Mouse (Mus musculus): ENCODE data around the gene Arv1. TPM values are rescaled to one million over a fixed set of nuclear protein-coding genes. Genes with fewer than 3 reads are reported as not detected.

The Arv1 gene
- 8.8 and 13.9 TPM in 2 replicates for polyA plus RNA-seq (2012; rRNA removed)

GRCm38 (mm10) chr8:124721862-124722515 is at the start of gene Arv1, which contains the start of gene Ttc13:
Gene Arv1, plus strand, starts transcription at chr8:124722139.
Gene Ttc13, minus strand, starts transcription at chr8:124721983.
- peaks cover 16% of the 10 kb centered on the region for H3K4me1 ChIP-seq (ENCODE audit: control insufficient read depth, insufficient read depth, low read length)
- DNase-seq: peak; percentile 98
- peak within 1 kb of the TSS; percentile 52; the same call in 1 of the 2 replicates for H3K27ac ChIP-seq (ENCODE audit: insufficient read depth, low read depth, low read length)
- no peaks in the 10 kb centered on the region for H3K36me3 ChIP-seq (ENCODE audit: control insufficient read depth, insufficient read depth, low read length)
- no peaks in the 10 kb centered on the region for H3K27me3 ChIP-seq (replicated peaks; ENCODE audit: control insufficient read depth, insufficient read depth, low read length)
- no peak for TF ChIP-seq CTCF (conservative IDR thresholded peaks at IDR 0.05; ENCODE audit: insufficient read depth, insufficient read length, low read depth, low read length)
- TF ChIP-seq POLR2A (IDR thresholded peaks at IDR 0.05; ENCODE audit: low read depth, low read length): no peak
- H3K4me3 ChIP-seq (ENCODE audit: insufficient read depth, low read depth, low read length): peak within 1 kb of the TSS; percentile 77
- under 1% methylated on average over 59 of the region's 59 CpGs for WGBS

GRCm38 (mm10) chr8:124672345-124672744 is 49.6 kb upstream of the Arv1 start:
- WGBS: 87% methylated on average over 2 of the region's 2 CpGs
- Histone ChIP-seq H3K4me3 (ENCODE audit: insufficient read depth, low read depth, low read length) (no peak overlapping the region), H3K27me3 (replicated peaks; ENCODE audit: control insufficient read depth, insufficient read depth, low read length) (no peaks in the 10 kb centered on the region), H3K4me1 (ENCODE audit: control insufficient read depth, insufficient read depth, low read length) (no peaks in the 10 kb centered on the region), H3K36me3 (ENCODE audit: control insufficient read depth, insufficient read depth, low read length) (no peaks in the 10 kb centered on the region), H3K27ac (ENCODE audit: insufficient read depth, low read depth, low read length) (no peak overlapping the region)
- no peak for DNase-seq
- TF ChIP-seq CTCF (conservative IDR thresholded peaks at IDR 0.05; ENCODE audit: insufficient read depth, insufficient read length, low read depth, low read length) (no peak), POLR2A (IDR thresholded peaks at IDR 0.05; ENCODE audit: low read depth, low read length) (no peak)

GRCm38 (mm10) chr8:124676661-124677060 is 45.3 kb upstream of the Arv1 start:
- Histone ChIP-seq H3K4me1 (ENCODE audit: control insufficient read depth, insufficient read depth, low read length) (no peaks in the 10 kb centered on the region), H3K36me3 (ENCODE audit: control insufficient read depth, insufficient read depth, low read length) (no peaks in the 10 kb centered on the region), H3K27me3 (replicated peaks; ENCODE audit: control insufficient read depth, insufficient read depth, low read length) (no peaks in the 10 kb centered on the region), H3K4me3 (ENCODE audit: insufficient read depth, low read depth, low read length) (no peak overlapping the region), H3K27ac (ENCODE audit: insufficient read depth, low read depth, low read length) (no peak overlapping the region)
- DNase-seq: no peak
- WGBS: 99% methylated on average over 4 of the region's 4 CpGs
- TF ChIP-seq CTCF (conservative IDR thresholded peaks at IDR 0.05; ENCODE audit: insufficient read depth, insufficient read length, low read depth, low read length) (no peak), POLR2A (IDR thresholded peaks at IDR 0.05; ENCODE audit: low read depth, low read length) (no peak)

- no peak overlapping the region for H3K27ac ChIP-seq (ENCODE audit: insufficient read depth, low read depth, low read length)
- no peak for TF ChIP-seq CTCF (conservative IDR thresholded peaks at IDR 0.05; ENCODE audit: insufficient read depth, insufficient read length, low read depth, low read length)
- no peak for TF ChIP-seq POLR2A (IDR thresholded peaks at IDR 0.05; ENCODE audit: low read depth, low read length)
- no peak for DNase-seq
- WGBS: 94% methylated on average over 7 of the region's 7 CpGs
- no peaks in the 10 kb centered on the region for H3K36me3 ChIP-seq (ENCODE audit: control insufficient read depth, insufficient read depth, low read length)
- H3K4me3 ChIP-seq (ENCODE audit: insufficient read depth, low read depth, low read length): no peak overlapping the region
- no peaks in the 10 kb centered on the region for H3K27me3 ChIP-seq (replicated peaks; ENCODE audit: control insufficient read depth, insufficient read depth, low read length)
- H3K4me1 ChIP-seq (ENCODE audit: control insufficient read depth, insufficient read depth, low read length): no peaks in the 10 kb centered on the region
Observed at GRCm38 (mm10) chr8:124677078-124677477, 44.9 kb upstream of the Arv1 start.

DNA sequence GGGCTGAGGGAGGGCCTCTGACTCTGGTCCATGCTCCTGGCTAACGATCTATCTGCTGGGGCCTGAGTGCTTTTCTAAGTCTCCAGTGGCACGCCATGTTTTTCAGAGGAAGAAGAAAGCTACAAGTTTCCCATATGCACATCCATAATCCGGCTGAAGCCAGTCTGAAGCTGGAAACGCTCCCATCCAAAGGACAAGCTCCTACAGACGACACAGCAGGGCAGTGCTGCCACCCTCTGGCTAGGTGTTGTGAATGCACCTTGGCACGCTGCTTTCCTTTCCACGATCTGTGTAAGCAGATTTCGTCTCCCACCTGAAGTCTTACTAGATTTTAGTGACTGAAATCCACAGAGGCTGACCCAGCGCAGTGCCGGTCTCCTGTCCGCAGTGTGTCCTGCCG is 44.5 kb upstream of the Arv1 start:
- no peak overlapping the region for H3K4me3 ChIP-seq (ENCODE audit: insufficient read depth, low read depth, low read length)
- no peaks in the 10 kb centered on the region for H3K27me3 ChIP-seq (replicated peaks; ENCODE audit: control insufficient read depth, insufficient read depth, low read length)
- no peaks in the 10 kb centered on the region for H3K36me3 ChIP-seq (ENCODE audit: control insufficient read depth, insufficient read depth, low read length)
- WGBS: 39% methylated on average over 12 of the region's 12 CpGs
- no peak for TF ChIP-seq POLR2A (IDR thresholded peaks at IDR 0.05; ENCODE audit: low read depth, low read length)
- TF ChIP-seq CTCF (conservative IDR thresholded peaks at IDR 0.05; ENCODE audit: insufficient read depth, insufficient read length, low read depth, low read length): peak; percentile 100
- H3K4me1 ChIP-seq (ENCODE audit: control insufficient read depth, insufficient read depth, low read length): no peaks in the 10 kb centered on the region
- DNase-seq: peak; percentile 88
- no peak overlapping the region for H3K27ac ChIP-seq (ENCODE audit: insufficient read depth, low read depth, low read length)

GRCm38 (mm10) chr8:124678246-124678645 is 43.7 kb upstream of the Arv1 start:
- TF ChIP-seq CTCF (conservative IDR thresholded peaks at IDR 0.05; ENCODE audit: insufficient read depth, insufficient read length, low read depth, low read length) (no peak), POLR2A (IDR thresholded peaks at IDR 0.05; ENCODE audit: low read depth, low read length) (no peak)
- 87% methylated on average over 13 of the region's 13 CpGs for WGBS
- no peak overlapping the region for H3K4me3 ChIP-seq (ENCODE audit: insufficient read depth, low read depth, low read length)

DNA sequence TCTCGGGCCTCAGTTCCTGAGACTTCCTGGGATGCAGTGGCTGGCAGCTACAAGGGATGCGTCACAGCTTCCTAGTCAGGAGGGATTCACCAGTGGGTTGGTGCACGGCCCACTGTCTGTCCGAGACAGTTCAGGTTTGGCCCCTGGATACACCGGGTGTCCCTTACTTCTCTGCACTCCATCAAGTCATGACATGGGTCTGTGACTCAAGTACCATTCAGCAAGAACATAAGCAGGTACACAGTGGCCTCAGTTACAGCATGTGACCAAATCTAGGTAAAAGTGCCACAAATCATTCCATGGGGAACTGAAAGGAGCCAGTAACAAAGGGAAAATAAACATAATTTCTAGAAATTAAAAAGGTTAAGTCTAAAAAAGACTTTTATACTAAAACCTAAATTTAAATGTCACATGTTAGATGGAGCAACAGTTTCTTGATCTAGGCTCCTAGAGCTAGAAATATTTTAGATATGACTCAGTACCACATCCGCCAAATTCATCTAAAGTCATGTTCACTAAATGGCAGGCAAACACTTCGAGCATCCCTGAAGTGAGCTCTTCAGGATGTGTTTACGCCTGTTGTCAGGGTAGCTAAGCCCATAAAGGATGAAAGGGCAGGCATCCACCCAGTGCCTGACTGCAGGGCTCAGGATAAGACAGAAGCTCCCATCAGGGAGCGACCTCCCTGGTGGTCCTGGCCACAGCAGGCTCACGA is 40.7 kb upstream of the Arv1 start:
- Histone ChIP-seq H3K4me3 (ENCODE audit: insufficient read depth, low read depth, low read length) (no peak overlapping the region), H3K4me1 (ENCODE audit: control insufficient read depth, insufficient read depth, low read length) (no peaks in the 10 kb centered on the region), H3K27ac (ENCODE audit: insufficient read depth, low read depth, low read length) (no peak overlapping the region), H3K27me3 (replicated peaks; ENCODE audit: control insufficient read depth, insufficient read depth, low read length) (no peaks in the 10 kb centered on the region), H3K36me3 (ENCODE audit: control insufficient read depth, insufficient read depth, low read length) (no peaks in the 10 kb centered on the region)
- TF ChIP-seq CTCF (conservative IDR thresholded peaks at IDR 0.05; ENCODE audit: insufficient read depth, insufficient read length, low read depth, low read length) (no peak), POLR2A (IDR thresholded peaks at IDR 0.05; ENCODE audit: low read depth, low read length) (no peak)
- DNase-seq: no peak
- WGBS: 91% methylated on average over 10 of the region's 10 CpGs

More at GRCm38 (mm10) chr8:124678246-124678645, 43.7 kb upstream of the Arv1 start:
- Histone ChIP-seq H3K4me1 (ENCODE audit: control insufficient read depth, insufficient read depth, low read length) (no peaks in the 10 kb centered on the region), H3K27ac (ENCODE audit: insufficient read depth, low read depth, low read length) (no peak overlapping the region), H3K36me3 (ENCODE audit: control insufficient read depth, insufficient read depth, low read length) (no peaks in the 10 kb centered on the region), H3K27me3 (replicated peaks; ENCODE audit: control insufficient read depth, insufficient read depth, low read length) (no peaks in the 10 kb centered on the region)
- DNase-seq: no peak
